Mouse (Mus musculus) heart, adult 8-10 months (tissue): ENCODE measurements at regions not wholly inside any gene's neighbourhood (a gene's known extent, or its start where the extent isn't known, plus 50 kb on each side); places are given as distances from the start of the nearest gene placed in this dataset.
A peak's percentile ranks its signal among the peaks of the same experiment; 100 is the strongest.

Experiments used
- DNase-seq: peaks from one replicate; pipeline ENCODE4 v3.0.0; 2022; ENCODE audit warnings: low spot score

DNA sequence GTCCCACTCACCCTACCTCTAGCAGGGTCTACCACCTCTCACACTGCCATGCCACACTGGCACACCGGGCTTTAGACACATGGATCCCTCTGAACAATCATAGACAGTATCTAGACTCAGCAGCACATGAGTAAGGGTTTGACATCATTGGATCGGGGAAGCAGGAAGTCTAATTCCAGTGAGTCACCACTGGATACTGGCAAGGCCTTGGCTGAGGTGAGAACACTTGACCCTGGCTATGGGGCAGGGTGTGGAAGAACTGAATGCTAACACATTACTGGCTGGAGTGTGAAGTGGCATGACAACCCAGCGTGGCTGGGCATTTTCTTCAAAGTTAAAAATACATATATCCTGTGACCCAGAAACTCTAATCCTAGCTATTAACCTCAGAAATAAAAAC is 114.4 kb downstream of the H2afy start:
- DNase-seq, result no peak

DNA sequence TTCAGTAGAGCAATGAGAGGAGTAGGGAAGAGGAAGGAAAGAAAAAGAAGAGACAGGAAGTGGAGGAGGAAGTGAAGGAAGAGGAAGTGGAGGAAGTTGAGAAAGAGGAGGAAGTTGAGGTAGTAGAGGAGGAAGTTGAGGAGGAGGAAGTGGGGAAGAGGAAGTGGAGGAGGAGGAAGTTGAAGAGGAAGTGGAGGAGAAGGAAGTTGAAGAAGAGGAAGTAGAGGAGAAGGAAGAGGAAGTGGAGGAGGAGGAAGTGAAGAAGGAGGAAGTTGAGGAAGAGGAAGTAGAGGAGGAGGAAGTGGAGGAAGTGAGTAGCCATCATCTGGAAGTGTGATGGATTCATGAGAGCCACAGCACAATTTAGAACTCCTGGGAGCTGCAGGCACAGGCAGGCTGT is 122.2 kb downstream of the H2afy start:
- DNase-seq, result no peak

- DNase-seq, result no peak
Measured at GRCm38 (mm10) chr13:56010416-56010815, 125.7 kb downstream of the H2afy start.

DNA sequence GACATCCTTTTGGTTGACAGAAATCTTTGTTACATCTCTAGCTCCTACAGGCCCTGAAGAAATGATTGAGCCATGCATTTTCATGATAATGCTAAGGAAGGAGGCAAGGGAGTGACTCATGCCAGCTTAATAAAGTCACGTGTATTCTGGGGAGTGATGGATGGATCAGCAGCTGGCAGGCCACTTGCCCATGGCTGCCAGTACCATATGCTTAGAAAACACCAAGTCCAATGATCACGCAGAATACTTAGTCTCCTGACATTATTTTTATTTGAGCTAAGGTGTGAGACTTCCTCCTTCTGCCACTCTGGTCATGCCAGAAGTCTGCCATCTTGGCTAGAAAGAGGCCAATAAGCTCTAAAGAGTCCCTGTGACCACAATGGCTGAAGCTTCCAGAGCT is 129.3 kb downstream of the H2afy start:
- no peak for DNase-seq

DNA sequence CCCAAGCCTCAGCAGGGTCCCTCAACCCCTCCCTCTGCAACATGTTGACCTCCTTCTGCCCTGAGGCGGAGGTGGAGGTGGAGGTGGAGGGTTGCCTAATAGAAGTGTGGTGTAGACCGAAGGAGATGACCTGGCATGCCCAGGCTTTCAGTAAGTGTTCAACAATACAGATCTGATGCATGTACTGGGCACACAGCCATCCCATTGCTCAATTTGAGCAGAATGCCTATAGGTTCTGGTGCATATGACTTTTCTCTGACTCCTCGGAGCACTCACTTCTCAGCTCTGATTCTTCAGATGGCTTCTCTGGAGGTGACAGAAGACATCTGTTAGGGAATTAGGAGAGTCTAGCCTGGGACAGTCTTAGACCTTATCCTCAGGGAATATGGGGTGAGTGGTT is 130.4 kb downstream of the H2afy start:
- DNase-seq, result no peak

GRCm38 (mm10) chr13:56003724-56004393 is 132.3 kb downstream of the H2afy start:
- DNase-seq, result peak; percentile 54

DNA sequence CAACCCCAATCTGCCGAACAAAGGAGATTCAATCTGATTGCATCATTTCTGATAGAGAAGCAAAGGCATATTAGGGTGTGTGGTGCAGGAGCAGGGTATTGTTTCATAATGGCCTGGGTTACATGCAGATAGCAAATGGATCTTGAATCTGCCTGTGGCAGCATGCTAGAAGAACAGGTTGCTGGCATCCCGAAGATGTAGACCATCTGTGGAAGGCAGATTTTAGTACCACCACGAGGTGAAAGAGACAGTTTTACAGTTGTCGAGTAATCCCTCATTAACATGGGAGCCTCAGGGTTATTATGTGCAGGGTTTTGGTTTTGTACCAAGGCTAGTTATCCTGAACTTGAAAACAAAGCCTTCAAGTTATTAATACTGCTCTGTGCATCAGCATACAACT is 140.9 kb downstream of the H2afy start:
- DNase-seq, result no peak

DNA sequence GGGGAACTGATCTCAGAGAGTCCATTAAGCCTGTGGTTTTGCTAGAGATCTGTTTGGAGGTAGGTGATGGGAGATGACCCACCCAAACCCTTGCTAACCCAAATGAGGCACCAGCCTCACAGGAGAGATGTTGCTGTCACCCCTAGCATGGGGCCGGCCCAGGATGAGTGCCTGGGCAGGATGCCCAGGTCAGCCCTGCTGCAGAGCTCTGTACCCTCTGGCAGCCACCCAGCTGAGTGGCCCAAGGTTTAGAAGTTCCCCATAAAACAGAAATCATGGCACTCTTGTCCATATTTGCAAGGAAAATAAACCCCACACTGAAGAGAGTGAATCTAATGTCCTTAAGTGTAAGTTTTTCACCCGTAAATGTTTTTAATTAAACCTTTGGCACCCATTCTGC is 141.7 kb downstream of the H2afy start:
- no peak for DNase-seq

- DNase-seq, result no peak
Measured at GRCm38 (mm10) chr13:55992699-55993098, 143.5 kb downstream of the H2afy start.

DNA sequence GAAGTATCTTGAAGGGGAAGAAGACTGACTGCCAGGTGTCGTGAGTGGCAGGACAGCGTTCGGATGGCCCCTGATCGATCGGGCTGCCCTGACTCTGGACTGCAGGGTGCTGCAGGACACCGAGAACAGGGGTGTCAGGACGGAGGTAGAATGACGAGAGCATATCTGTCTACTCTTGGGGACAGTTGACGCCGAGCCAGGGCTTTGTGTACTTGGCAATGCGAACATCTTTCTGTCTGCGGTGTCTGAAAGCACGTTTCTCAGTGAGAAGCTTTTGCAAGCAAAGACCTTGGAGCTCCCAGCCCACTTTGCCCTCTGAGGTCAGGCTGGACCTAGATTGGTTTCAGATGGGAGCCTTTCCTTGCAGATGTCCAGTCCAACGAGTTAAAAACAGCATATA is 144.9 kb downstream of the H2afy start:
- no peak for DNase-seq

DNA sequence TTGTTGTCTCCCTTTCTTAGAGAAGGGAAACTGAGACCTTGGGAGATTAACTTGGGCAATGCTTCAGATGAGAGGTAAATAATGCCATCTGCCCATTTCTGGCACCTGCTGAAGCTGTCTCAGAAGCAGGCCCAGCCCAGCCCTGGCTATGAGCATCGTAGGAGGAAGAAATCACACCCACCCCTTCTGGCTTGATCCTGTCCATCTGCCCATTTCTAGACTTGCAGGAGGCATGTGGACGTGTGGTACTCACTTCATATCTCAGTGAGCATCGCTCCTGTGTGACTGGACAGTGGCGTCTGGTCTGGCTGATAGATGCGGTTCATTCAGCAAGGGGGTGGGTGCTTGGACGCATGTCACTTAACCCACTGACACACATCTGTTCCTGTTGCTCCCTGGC is 146.0 kb downstream of the H2afy start:
- DNase-seq, result no peak

DNA sequence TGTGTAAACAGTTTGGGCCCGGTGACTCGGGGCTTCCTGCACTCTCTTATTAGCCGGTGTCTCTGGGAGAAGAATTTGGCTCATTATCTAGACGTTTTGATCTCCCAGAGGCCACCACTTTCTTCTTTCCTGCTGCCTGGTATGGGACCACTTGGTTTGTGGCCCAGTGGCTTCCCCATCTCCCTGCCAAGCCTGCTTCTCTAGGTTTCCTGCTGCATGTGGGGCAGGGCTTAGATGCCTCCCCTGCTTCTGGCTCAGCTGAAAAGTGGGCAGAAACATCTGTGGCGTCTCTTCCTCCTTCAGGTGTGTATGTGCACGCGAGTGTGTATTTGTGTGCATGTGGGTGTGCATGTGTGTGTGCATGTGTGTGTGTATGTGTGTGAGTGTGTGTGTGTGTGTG is 146.8 kb downstream of the H2afy start:
- DNase-seq, result no peak

DNA sequence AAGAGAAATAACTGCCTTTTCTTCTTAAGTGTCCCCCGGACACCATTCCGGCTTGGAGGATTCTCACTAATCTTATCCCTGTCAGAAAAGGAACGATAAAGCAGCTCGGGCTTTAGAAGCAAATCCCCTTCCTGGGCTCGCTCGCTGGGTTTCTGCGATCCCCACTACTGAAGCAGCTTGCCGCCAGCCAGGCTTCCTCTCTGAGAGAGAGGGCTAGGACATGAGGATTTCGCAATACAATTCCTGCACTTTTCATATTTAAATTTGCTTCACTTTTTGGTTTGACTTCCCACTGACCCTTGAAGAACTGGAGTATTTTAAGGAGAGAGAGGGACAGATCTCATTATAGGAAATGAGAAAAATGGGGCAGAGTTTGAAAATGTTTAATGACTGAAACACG is 149.4 kb upstream of the Pitx1 start:
- DNase-seq, result peak; percentile 8

DNA sequence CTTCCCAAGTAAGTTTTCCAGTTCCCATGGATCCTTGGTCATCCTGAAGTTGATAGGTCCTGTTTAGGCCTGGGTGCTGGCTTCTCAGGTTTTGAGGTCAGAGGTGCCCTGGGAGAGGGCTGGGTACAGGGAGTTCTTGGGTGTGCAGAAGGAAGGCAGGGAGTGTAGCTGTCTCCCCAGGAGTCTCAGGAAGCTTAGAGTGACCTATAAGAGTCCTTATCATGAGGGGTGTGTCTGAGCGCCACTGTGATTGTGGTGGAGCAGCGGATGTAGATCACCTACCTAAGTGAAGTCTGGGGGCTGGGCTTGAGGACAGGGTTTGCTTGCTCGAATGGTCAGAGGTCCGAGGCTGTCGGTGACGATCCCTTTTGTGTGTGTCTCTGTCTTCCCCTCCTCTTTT is 148.8 kb upstream of the Pitx1 start:
- DNase-seq, result no peak

- DNase-seq, result no peak
Measured at GRCm38 (mm10) chr13:55983851-55984250, 147.9 kb upstream of the Pitx1 start.

DNA sequence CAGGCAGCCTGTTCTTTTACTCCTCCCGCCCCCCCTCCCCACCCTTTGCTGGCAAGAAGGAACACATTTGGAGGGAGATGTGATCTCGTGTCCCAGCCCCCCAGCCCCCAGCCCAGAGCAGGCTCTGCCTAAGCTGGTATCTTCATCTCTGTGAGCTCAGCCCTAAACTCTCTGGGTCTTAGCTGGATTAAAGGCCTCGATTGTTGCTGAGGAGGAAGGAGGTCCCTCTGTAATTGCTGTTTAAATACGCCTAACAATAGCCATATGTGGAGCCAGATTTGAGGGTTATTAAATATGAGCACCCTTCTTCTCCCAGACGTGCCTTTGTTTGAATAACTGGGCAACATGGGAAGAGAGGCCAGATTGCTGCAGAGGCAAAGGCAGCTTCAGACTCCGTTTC is 145.0 kb upstream of the Pitx1 start:
- no peak for DNase-seq

DNA sequence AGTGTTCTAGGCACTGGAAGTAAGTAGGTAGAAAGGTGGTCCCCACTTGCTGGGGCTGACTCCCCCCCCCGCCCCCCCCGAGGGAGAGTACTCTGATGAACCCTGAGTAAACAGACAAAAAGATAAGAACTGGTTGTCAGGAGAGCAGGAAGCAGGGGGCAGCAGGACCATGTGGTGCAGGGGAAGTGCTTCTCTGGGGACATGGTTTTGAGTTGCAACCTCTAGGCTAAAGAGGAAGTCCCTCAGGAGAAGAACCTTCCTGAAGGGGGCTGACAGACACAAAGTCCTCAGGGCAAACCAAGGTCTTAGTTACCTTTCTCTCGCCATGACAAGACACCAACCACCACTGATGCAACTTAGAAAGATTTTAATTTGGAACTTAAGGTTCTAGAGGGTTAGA is 141.9 kb upstream of the Pitx1 start:
- DNase-seq, result no peak

DNA sequence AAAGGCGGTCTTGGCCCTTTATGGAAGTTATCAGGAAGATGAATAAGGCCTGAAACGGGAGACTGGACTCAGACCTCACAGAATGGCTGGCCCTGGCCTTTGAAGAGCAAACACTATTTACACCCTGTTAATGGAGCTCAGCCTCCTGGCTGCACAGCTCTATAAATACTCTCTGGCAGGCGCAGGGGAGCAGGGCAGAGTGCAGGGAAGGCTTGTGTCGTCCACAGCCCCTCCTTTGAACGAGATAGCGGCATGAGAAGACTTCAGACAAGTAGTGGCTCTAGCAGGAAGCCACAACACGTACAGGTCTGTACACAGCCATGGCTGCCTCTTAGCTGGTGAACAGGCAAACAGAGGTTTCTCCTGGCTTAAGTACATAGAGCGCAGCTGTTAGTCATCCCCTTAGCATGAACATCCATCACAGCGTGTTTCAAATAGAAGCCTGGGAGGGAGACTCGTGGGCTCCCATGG is 141.0 kb upstream of the Pitx1 start:
- no peak for DNase-seq

- DNase-seq, result no peak
Measured at GRCm38 (mm10) chr13:55974105-55974504, 138.1 kb upstream of the Pitx1 start.

DNA sequence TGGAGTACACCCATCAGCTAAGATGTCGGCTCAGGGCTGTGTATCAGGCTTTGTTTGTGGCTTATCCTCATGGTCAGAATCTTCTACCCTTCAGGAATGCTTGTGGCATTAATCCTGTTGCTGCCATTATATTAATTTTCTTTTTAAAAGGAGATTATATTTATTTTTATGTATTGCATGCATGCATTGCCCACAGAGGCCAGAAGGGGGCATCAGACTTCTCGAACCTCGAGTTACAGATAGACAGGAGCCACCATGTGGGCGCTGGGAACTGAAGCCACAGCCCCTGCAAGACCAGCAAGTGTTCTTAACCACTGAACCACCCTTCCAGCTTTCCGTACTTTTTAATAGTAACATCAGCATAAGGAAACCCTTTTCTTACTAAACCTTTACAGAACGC is 134.7 kb upstream of the Pitx1 start:
- no peak for DNase-seq

- no peak for DNase-seq
Measured at GRCm38 (mm10) chr13:55969473-55969872, 133.5 kb upstream of the Pitx1 start.

DNA sequence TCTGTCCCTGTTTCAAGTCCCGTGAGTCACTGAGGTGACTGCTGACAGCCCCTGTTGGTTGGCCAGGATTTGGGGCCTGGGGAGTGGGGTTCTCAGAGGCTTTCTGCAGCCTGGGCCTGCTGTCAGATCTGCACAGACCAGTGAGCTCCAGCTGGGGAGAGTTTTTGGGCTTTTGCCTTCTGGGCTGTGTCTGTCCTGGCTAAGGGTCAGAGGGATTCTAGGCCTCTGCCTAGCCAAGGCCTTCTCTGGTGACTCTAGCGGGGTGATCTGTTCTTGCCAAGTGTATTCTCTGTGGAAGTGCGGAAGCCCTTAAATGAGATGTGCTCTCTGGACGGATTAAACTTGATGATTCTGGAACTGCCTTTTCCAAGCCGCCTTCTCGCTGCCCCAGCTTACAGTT is 131.2 kb upstream of the Pitx1 start:
- DNase-seq, result peak; percentile 62

DNA sequence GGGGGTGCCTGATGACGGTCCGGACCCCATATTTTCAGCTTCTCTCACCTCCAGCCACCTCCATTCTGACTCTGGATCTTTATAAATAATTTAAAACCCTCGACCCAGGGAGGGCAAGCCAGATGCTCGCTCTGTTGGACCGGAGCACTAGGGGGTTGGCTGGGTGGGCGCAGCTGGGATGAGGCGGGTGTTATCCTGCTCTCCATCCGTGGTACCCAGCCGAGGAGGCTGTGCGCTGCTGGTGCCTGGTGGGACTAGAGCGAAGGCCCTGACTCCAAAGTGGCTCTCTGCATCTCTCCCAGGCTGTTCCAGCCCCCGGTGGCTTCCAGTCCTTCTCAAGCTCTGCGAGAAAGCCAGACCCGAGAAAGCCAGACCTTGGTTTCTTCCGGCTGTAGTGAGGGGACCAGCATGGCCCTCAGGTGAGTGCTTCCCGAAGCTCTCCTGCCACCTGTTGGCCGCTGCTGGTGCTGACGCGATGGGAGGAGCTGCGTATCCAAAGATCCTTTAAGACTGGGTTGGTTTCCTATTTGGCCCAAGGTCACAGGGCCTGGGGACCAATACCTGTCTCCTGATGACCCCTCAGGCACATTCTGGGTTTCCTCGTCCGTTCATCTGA is 127.1 kb upstream of the Pitx1 start:
- no peak for DNase-seq
